In genomic region chr5:28117882-28118530, GRCm38 (mm10) we compare ENCODE assay signal across 8 mouse cellular contexts. TPM values are rescaled to one million over a fixed set of nuclear protein-coding genes. Genes with fewer than 3 reads are reported as not detected.
DNase-seq lines count a peak whose midpoint lies in the region; ATAC-seq and TF ChIP-seq lines count a peak whose summit lies in the region.
"Had no signal": no experiment of that assay in that cellular context is flagged by ENCODE, and none has a peak within 500 bp of the region (broad histone marks: within the 10 kb centered on the region; RNA-seq: fewer than 3 reads in every experiment).

No protein-coding gene starts in this region.

- DNase-seq in brain, embryonic 14.5 days (ENCODE audit: low read depth) = peak; percentile 36
- peak; percentile 67 to 68 for DNase-seq in cerebellum, postnatal 14 days
- DNase-seq in heart, postnatal 0 days (ENCODE audit: low spot score) = no peak
- DNase-seq in limb, embryonic 11.5 days (ENCODE audit: low spot score) = peak; percentile 69
- DNase-seq in B cell, adult 2 months = no peak
- DNase-seq in spleen, postnatal 36 days (ENCODE audit: low spot score in 2 of 2) = no peak

- peak overlapping the region; percentile 67 for H3K4me2 ChIP-seq in heart, postnatal 0 days (ENCODE audit: low read depth, low read length)
- peak overlapping the region; percentile 66 for H3K4me2 ChIP-seq in limb, embryonic 11.5 days (ENCODE audit: low read depth, severe bottlenecking)
- peak overlapping the region; percentile 28 for H3K4me2 ChIP-seq in neural tube, embryonic 14.5 days (ENCODE audit: low read depth, low read length)

- no peak for TF ChIP-seq CTCF in brain, embryonic 14.5 days (IDR thresholded peaks at IDR 0.05; ENCODE audit: borderline replicate concordance, extremely low read depth, insufficient read depth, insufficient read length)
- TF ChIP-seq CTCF in heart, postnatal 0 days (IDR thresholded peaks at IDR 0.05; ENCODE audit: low read depth) = no peak

- H3K27me3 ChIP-seq in heart, postnatal 0 days (ENCODE audit: control insufficient read depth, insufficient read depth, low read length) = peaks cover 67% of the 10 kb centered on the region
- H3K27me3 ChIP-seq in limb, embryonic 11.5 days (ENCODE audit: control insufficient read depth, insufficient read depth, low read length) = peaks cover 53% of the 10 kb centered on the region
- H3K27me3 ChIP-seq in neural tube, embryonic 14.5 days (ENCODE audit: control insufficient read depth, insufficient read depth, low read length) = peaks cover 46% of the 10 kb centered on the region

- H3K4me1 ChIP-seq in heart, postnatal 0 days (ENCODE audit: control insufficient read depth, insufficient read depth) = peaks cover 7% of the 10 kb centered on the region; the same call in 1 of the 2 replicates
- H3K4me1 ChIP-seq in limb, embryonic 11.5 days (ENCODE audit: control insufficient read depth, insufficient read depth, low read length) = peaks cover 4% of the 10 kb centered on the region; the same call in 1 of the 2 replicates
- H3K4me1 ChIP-seq in neural tube, embryonic 14.5 days (ENCODE audit: control insufficient read depth, insufficient read depth, low read length) = no peaks in the 10 kb centered on the region

- H3K4me3 ChIP-seq in heart, postnatal 0 days (ENCODE audit: low read depth, low read length) = peak overlapping the region; percentile 40
- H3K4me3 ChIP-seq in limb, embryonic 11.5 days (ENCODE audit: low read depth, low read length) = peak overlapping the region; percentile 27
- H3K4me3 ChIP-seq in neural tube, embryonic 14.5 days (ENCODE audit: low read depth, low read length) = peak overlapping the region; percentile 5; the same call in 1 of the 2 replicates

- no peak overlapping the region for H3K27ac ChIP-seq in heart, postnatal 0 days (ENCODE audit: low read depth)
- H3K27ac ChIP-seq in limb, embryonic 11.5 days (replicated peaks; ENCODE audit: low read depth, low read length) = no peak overlapping the region
- no peak overlapping the region for H3K27ac ChIP-seq in neural tube, embryonic 14.5 days (ENCODE audit: low read depth, low read length)

- no peak for ATAC-seq in heart, postnatal 0 days (ENCODE audit: insufficient read depth, low read depth)
- ATAC-seq in limb, embryonic 11.5 days (ENCODE audit: insufficient number of reproducible peaks, low FRiP score, low TSS enrichment, low read depth) = no peak
- no peak for ATAC-seq in neural tube, embryonic 14.5 days (ENCODE audit: low read depth)

- H3K9ac ChIP-seq in heart, postnatal 0 days (replicated peaks; ENCODE audit: low read depth, low read length) = no peak overlapping the region
- H3K9ac ChIP-seq in limb, embryonic 11.5 days (ENCODE audit: low read length) = no peak overlapping the region
- H3K9ac ChIP-seq in neural tube, embryonic 14.5 days (replicated peaks; ENCODE audit: low read depth, low read length) = no peak overlapping the region

- no peak for TF ChIP-seq EP300 in heart, postnatal 0 days (IDR thresholded peaks at IDR 0.05; ENCODE audit: low read depth)

- no peak for TF ChIP-seq POLR2A in brain, embryonic 14.5 days (IDR thresholded peaks at IDR 0.05; ENCODE audit: borderline replicate concordance, extremely low read depth, insufficient read depth, insufficient read length, poor library complexity, severe bottlenecking)

- H3K9me3 ChIP-seq in heart, postnatal 0 days (replicated peaks; ENCODE audit: control insufficient read depth, low read length) = no peaks in the 10 kb centered on the region
- no peaks in the 10 kb centered on the region for H3K9me3 ChIP-seq in limb, embryonic 11.5 days (ENCODE audit: control insufficient read depth, low read length)
- H3K9me3 ChIP-seq in neural tube, embryonic 14.5 days (ENCODE audit: control insufficient read depth, low read length) = no peaks in the 10 kb centered on the region

- H3K36me3 ChIP-seq in heart, postnatal 0 days (replicated peaks; ENCODE audit: control insufficient read depth, insufficient read depth, low read length) = no peaks in the 10 kb centered on the region
- H3K36me3 ChIP-seq in limb, embryonic 11.5 days (ENCODE audit: control insufficient read depth, insufficient read depth, low read length) = no peaks in the 10 kb centered on the region
- H3K36me3 ChIP-seq in neural tube, embryonic 14.5 days (ENCODE audit: control insufficient read depth, insufficient read depth, low read length) = no peaks in the 10 kb centered on the region

- WGBS in heart, postnatal 0 days = 1% methylated on average over 30 of the region's 30 CpGs
- WGBS in limb, embryonic 11.5 days = under 1% methylated on average over 30 of the region's 30 CpGs
- under 1% methylated on average over 30 of the region's 30 CpGs for WGBS in neural tube, embryonic 14.5 days

RNA-seq across cellular contexts. Expression of gene Insig1, which starts 46.8 kb away (rescaled TPM):
- polyA plus RNA-seq in brain, embryonic 14.5 days (2012; rRNA removed) = 67.1 and 70.5 TPM in 2 replicates
- total RNA-seq in heart, postnatal 0 days (2014; rRNA removed; ENCODE audit: low replicate concordance) = 49.9 and 57.2 TPM in 2 replicates
- polyA plus RNA-seq in heart, postnatal 0 days (2015; fragmentation: Nextera tagmentation; extraction: Ambion mirVana) = 20.9 and 22.6 TPM in 2 replicates
- 78.8 and 80.8 TPM in 2 replicates for polyA plus RNA-seq in limb, embryonic 11.5 days (2014; fragmentation: Nextera tagmentation; extraction: Ambion mirVana)
- 72.7 and 78.9 TPM in 2 replicates for polyA plus RNA-seq in neural tube, embryonic 14.5 days (2014; fragmentation: Nextera tagmentation; extraction: Ambion mirVana)

RNA-seq across cellular contexts. Expression of gene En2, which starts 47.5 kb away (rescaled TPM):
- polyA plus RNA-seq in brain, embryonic 14.5 days (2012; rRNA removed) = 16.2 and 30.9 TPM in 2 replicates
- not detected in 2 replicates for total RNA-seq in heart, postnatal 0 days (2014; rRNA removed; ENCODE audit: low replicate concordance)
- polyA plus RNA-seq in heart, postnatal 0 days (2015; fragmentation: Nextera tagmentation; extraction: Ambion mirVana) = not detected in 2 replicates
- not detected in 2 replicates for polyA plus RNA-seq in limb, embryonic 11.5 days (2014; fragmentation: Nextera tagmentation; extraction: Ambion mirVana)
- not detected in 2 replicates for polyA plus RNA-seq in neural tube, embryonic 14.5 days (2014; fragmentation: Nextera tagmentation; extraction: Ambion mirVana)
- polyA plus RNA-seq: spleen, adult 2 months had no signal

Comparison
In these comparisons a context has a peak if more than half of its experiments do, and no peak if none do; other contexts are left out.
1. DNase-seq: peak in brain, embryonic 14.5 days (single experiment), cerebellum, postnatal 14 days (2 of 2) and limb, embryonic 11.5 days (single experiment); none in heart, postnatal 0 days (single experiment), B cell, adult 2 months (0 of 2) and spleen, postnatal 36 days (0 of 2).
2. RNA of gene En2, which starts 47.5 kb away (polyA plus RNA-seq): 16.2 to 30.9 TPM in brain, embryonic 14.5 days; not detected in neural tube, embryonic 14.5 days, not detected in heart, postnatal 0 days and not detected in limb, embryonic 11.5 days; every median in the first group is over 10 times any median in the second.
3. Peak in every context shown above with its lines, with median percentiles within 50 percentile points of each other: H3K4me2 ChIP-seq and H3K4me3 ChIP-seq.